Mouse (Mus musculus): Measurements from ENCODE around the gene Ankrd9. TPM values are rescaled to one million over a fixed set of nuclear protein-coding genes. Genes with fewer than 3 reads are reported as not detected.

Ankrd9 gene
- total RNA-seq, 2 experiments from 2014 or later, result 1.6 to 3.3 TPM

DNA sequence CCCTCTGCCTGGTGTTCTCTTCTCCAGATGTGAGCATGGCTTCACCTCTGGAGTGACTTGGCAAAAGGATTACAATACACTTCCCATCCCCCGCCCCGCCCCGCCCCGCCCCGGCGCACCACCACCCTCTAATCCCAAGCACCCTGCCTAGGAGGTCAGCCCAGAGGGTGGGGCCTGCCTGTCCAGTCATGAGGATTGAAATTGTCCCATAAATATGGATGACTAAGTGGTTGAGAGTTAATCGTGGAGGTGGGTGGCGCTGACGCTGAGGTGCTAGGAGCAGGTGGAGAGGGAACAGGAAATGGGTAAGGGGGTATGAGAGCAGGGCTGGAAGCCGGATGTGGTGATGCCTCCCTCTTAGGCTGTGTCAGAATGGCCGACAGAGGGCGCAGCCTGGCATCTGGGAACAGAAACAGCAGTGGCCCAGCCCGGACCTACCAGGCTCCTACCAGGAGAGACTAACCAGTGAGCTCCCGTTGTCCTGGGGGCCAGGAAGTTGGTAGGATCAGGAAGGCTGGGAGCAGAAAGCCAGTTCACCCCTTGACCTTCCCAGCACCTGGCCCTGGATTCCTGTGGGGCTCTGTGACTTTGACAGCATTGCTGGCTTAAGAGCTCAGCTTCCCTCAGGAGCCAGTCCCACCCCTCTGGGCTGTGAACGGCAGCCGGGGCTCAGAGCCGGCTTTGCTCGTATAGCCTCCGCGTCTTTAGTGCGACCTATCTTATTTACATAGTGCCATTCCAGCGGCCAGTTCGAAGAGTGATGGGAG is 12.7 kb upstream of the Ankrd9 start:
- peak; percentile 81 for ATAC-seq (ENCODE audit: poor library complexity, severe bottlenecking)

DNA sequence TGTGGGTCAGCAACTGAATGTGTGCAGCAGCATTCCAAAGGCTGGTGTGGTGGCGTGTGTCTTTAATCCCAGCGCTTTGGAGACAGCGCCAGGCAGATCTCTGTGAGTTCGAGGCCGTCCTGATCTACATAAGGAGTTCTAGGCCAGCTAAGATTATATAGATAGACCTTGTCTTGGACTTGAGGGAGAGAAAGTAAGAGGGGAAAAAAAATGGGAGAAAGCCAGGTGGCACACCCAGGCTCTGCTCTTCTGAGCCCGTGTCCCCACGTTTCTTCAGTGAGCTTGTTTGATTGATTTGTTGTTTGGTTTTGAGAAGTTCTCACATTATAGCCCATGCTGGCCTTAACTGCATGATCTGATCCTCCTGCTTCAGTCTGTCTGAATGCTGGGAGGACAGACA is 11.7 kb upstream of the Ankrd9 start:
- no peak for ATAC-seq (ENCODE audit: poor library complexity, severe bottlenecking)

DNA sequence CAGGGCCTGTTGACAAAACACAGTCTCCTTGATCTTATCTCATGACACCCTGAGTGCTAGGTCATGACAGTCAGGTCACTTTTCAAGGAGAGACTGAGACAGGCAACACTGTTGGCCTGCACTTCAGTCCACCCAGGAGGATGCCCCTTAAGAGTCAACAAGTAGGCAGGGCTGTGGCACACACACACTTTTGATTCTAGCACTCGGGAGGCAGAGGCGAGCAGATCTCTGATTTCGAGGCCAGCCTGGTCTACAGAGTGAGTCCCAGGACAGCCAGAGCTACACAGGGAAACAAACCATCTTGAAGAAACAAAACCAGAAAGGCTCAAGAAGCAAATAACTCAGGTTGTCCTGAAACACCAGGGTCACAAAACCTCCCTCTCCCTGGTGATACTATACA is 10.6 kb upstream of the Ankrd9 start:
- ATAC-seq (ENCODE audit: poor library complexity, severe bottlenecking), result no peak

DNA sequence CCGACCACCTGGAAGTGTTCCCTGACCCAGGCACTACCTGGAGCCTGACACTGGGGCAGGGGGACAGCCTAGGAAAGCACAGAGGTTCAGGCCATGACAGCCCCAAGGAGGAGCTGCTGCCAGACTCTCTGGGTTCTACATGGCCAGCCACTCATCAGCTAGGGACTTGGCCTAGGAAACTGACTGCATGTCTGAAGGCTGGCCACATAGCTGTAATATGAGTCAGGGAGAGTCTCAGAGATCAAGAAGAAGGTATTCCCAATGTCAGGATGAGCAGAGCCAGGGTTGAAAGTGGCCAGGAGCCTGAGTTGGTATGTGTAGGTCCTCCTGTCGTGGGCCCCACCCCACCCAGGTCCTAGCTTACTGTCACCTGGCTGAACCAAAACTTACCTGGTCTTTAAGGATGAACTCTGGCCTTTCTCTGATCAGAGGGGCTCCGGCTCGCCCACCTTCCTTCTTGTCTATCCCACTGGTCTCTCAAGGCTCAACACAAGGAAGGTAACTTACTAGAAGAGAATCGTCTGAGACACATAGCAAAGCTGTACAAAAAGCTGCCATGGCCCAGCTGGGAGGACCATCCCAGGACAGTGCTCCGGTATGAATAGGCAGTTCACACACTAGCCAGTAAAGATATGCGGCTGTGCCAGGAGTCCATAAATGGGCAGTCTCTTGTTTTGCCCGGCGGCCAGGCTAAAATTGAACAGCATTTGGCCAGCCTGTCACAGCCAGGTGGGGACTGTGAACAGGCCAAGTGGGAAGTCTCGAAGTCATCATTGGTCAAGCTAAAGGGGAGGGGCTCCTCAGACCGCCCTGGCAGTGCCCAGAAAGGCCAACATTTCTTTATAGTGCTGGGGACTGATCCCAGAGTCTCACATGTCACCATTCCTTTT is 7.9 kb upstream of the Ankrd9 start:
- no peak for ATAC-seq (ENCODE audit: poor library complexity, severe bottlenecking)

DNA sequence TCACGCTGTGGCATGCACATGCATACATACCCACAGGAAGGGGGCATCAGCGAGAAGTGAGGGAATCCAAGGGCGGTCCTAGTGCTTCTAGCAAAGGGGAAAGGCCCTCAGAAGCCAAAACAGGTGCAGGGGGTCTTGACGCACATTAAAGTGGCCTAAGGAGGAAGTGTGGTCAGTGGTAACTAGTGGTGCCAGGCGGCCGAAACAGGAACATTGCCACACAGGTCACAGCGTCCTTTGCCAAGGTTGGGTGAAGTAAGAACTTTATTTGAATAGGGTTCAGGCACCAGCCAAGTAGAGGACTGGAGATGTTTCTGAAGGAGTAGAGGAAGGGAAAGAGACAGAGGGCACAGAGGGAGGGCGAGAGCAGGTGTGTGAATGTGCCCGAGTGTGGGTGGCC is 6.3 kb upstream of the Ankrd9 start:
- ATAC-seq (ENCODE audit: poor library complexity, severe bottlenecking), result peak; percentile 94

DNA sequence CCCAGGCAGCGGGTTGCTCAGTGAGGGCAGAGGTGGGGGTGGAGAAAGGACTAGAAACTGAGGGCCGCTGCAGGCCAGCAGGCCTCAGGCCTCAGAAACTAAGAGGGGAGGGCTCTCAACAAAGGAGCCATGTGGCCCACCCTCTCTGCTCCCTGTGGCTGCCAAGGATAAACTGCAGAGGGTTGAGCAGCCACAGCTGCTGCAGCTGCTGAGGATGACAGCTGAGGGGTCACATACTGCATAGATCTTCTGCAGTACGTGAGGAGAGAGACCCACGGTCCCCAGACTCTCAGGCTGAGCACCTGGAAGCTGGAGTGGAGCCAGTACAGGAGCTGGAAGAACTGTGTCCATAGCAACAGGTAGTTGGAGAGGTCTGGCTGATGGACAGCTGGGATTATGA is 5.8 kb upstream of the Ankrd9 start:
- no peak for ATAC-seq (ENCODE audit: poor library complexity, severe bottlenecking)

DNA sequence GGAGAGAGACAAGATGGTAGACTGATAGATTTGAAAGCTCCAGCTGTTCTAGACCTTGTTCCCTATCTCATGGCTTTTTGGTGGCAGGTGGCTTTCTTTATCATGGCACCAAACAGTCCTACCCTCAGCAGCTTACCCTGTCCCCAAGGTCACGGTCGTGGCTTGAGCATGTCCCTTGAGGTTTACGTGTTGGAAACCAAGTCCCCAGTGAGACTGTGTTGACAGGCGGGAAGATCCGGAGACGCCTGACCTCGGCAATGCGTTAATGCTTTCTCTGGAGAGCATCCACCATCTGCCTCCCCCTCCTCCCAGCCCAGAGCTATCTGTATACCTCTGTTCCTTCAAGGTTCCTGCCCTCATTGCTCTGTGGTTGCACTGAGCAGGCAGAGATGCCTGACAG is 4.9 kb upstream of the Ankrd9 start:
- ATAC-seq (ENCODE audit: poor library complexity, severe bottlenecking), result no peak

DNA sequence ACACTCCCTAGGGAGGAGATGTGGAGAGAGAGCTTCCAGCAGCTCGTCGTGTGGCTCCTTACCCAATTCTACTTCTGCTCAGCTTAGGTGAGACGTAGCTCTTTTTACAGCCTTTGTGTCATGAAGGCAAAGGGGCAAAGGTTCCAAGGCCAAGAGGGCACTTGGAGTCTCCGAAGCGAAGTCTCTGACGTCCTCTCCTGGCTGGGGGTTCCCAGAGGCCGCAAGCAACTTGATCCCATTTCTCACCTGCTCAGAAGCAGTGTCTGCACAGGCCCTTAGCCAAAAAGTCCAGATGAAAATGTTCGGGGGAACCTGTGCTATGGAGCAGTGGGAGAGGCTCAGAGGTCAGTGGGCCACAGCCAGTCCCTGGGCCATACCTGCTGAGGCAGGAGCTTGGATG is 4.2 kb upstream of the Ankrd9 start:
- ATAC-seq (ENCODE audit: poor library complexity, severe bottlenecking), result no peak

DNA sequence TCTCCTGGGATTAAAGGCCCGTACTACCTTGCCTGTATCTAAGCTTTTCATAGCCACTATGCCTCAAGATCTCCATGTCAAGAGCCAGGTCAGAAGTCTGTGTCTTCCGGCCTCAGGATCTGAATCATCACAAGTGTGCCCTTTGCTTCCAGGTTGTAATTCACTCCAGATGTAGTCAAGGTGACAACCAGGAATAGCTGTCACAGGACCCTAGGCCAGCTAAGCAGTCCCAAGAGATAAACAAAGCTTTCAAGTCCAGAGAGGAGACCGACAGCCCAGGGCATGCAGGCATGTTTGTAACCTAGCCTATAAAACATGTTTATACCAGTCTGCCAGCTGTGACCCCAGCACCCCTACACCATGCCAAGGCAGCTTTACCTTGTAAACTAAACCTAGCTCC is 2.9 kb upstream of the Ankrd9 start:
- no peak for ATAC-seq (ENCODE audit: poor library complexity, severe bottlenecking)

DNA sequence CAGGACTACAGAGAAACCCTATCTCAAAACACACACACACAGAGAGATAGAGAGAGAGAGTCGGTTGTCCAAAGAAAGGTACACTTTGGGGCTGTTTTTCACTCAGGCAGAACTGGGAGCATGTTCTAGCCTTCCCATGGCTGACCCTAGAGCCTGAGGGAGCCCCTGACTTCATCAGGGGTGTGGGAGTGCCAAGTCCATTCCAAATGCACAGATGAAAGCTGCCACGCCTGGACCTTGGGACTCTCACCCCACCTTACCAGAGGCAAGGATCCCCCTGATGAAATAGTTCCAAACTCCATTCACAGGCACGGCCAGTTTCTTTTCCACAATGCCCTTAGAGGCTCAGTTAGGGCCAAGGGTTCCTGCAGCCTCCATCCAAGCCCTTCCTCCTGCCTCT is 968 bp upstream of the Ankrd9 start:
- no peak for ATAC-seq (ENCODE audit: poor library complexity, severe bottlenecking)

DNA sequence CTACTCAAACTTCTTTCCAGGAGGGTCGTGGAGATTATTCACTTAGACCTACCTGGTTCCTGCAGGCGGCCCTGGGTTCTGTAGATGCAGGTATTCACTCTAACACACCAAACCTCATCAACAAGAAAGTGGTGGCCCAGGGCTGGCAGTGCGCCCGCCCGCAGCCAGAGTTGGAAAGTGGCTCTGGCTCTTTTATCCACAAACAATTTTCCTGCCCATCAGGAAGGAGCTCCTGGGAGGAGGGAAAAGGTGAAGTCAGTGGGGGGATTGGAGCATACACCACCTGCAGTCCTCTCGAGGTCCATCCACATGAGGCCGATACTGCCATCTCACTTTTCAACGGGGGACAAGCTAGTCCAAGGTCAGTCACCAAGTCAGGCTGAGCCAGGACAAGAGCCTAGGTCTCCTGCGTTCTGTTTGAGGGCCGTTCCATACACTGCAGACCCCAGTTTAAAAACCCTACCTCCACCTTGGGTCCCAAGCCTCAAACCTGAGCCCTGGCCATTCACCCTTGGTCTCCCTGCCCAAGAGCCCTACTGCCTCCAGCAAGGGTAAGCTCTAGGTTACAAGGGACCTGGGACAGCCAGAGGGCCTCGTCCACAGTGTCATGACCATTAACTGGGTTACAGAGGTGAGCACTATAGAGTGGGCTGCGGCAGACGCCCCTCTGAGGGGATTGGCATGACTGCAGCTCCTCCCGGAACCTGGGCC is 789 bp downstream of the Ankrd9 start:
- ATAC-seq (ENCODE audit: poor library complexity, severe bottlenecking), result no peak

DNA sequence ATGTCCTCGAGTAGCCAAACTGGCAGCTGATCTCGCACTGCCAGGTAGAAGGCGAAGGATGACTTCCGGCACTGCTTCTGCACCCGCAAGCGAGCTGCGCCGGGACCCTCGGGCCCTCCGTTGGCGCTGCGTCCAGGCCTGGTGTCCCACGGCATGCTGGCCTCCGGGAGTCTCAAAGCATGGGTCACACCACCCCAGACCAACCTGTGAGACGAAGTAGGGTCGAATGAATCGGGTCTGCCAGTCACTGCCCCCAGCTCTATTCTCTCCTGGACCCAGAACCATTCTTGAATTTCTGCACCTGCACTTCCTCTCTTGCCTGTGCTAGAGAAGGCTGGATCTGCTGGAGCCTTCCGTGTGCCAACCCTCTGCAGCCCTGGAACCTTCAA is 1.5 kb downstream of the Ankrd9 start:
- no peak for ATAC-seq (ENCODE audit: poor library complexity, severe bottlenecking)

DNA sequence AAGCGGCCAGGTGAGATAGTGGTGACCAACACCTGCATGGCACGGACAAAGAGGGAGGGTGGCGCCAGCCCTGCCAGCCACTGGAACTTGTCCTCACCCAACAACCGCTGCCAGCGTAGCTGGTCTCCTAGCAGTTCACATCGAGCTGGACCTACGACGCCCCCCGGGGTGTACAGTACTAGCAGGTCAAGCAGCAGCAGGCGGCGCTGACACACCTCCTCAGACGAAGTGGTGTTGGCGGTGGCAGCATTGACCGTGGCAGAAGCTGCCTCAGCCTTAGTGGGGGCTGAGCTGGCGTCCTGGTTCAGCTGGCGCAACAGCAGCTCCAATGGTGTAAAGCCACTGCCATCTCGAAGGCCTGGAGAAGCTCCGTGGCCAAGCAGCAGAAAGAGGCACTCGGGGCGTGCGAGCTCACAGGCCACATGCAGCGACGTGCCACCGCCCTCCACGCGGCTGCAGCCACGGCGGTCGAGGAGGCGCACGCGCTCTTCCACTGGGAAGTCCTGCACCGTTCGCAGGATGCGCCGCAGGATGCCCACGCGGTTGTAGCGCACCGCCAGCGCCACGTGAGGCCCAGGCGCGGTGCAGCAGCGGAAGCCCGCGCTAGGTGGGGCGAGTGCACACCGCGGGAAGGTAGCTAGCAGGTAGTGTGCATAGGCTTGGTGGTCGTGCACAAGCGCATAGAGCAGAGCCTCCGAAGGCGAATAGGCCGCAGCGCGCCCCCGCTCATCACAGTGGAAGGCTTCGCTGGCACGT is 2.1 kb downstream of the Ankrd9 start:
- no peak for ATAC-seq (ENCODE audit: poor library complexity, severe bottlenecking)

DNA sequence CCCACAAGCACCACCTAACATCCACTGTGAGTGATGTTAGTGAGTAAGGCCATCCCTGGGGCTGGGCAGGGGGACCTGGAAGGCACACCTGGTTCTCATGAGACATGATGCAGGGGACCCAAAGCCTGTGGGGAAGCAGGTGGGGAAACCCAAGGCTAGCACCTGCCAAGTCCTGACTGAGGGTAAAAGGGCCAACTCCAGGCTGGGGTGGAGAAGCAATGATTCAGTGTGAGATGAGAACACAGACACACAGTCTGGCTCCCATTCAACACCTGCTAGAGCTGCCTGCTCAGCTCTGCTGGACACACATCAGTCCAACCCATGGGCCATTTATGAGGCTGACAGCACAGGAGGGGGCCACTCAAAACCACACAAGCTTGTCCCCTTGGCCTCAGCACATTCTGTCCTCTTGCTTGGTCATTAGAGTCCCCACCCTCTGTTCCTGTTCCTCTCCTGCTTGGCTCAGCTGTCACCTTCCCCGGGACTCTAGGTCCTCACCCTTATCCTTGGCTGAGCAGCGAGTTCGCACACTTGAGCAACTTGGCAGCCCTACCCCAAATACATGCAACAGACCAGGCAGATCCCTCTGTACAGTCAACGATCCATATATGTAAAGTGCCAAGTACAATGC is 2.9 kb downstream of the Ankrd9 start:
- ATAC-seq (ENCODE audit: poor library complexity, severe bottlenecking), result no peak

DNA sequence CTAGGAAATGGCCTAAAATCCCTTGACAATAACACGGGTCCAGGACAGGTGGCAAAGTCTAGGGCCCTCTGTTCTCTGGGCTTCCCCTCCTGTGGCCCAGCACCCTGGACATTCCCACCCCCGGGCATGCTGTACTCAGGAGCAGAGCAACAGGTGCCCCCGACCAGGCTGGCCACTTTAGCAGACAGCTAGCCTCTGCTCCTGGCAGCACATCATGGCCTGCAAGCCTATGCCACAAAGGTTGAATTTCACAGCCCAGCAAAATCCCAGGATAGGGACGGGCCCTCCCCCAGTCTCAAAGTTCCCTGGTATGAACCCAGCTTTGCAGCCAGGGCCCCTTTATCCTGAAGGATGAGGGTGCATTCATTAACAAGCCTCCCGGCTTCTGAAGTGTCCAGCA is 3.5 kb downstream of the Ankrd9 start:
- ATAC-seq (ENCODE audit: poor library complexity, severe bottlenecking), result no peak

DNA sequence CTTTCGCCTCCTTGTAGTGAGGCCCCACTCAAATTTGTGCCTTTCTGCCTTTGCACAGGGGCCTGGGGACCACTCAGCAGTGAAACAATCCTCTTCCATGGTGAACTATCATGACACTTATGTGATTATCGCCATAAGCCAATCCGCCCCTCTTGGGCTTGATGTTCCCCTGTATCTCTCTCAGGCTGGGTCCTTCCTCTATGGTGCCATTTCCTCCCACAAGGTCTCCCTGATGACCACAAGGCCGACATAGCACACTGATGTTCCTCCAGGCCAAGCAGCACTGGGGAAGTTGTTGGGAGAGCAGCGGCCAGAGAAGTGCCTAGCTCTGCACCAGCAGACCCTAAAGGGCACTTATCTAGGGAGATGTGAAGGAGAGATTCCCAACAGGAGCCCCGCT is 4.1 kb downstream of the Ankrd9 start:
- peak; percentile 55 for ATAC-seq (ENCODE audit: poor library complexity, severe bottlenecking)

DNA sequence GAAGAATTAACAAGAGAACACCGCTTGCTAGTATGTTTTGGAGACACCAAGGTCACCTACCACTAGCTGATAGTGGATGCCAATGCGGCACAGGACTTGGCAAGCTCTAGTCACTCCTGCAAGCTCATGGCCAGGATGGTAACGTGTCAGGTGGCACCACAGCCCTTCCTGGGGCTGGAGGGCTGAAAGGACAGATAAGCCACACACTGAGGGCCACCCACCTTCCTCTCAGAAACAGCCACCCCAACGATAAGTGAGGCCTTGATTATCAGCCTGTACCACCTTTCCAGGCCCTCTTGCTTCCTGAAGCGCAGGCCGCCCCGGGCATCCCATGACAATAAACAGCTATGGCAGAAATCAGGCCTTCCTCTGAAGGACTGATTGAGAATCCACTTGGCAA is 4.5 kb downstream of the Ankrd9 start:
- ATAC-seq (ENCODE audit: poor library complexity, severe bottlenecking), result peak; percentile 9; the same call in 1 of the 2 replicates

DNA sequence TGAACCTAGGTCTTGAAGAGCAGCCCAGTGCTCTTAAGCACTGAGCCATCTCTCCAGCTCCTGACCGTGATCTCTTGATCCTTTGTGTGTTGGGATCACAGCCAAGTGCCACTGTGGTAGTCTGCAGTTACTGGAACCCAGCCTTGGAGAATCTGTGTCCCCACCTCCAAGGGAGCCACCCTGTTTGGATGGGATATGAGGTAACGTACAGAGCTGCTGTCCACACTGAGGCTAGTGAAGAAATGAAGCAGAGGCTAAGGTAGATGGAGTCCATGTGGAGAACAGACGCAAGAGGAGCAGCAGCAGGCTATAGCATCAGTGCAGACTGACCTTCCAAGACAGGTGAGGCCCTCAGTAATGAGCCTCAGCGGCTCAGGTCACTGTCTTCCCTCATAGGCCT is 5.0 kb downstream of the Ankrd9 start:
- no peak for ATAC-seq (ENCODE audit: poor library complexity, severe bottlenecking)

DNA sequence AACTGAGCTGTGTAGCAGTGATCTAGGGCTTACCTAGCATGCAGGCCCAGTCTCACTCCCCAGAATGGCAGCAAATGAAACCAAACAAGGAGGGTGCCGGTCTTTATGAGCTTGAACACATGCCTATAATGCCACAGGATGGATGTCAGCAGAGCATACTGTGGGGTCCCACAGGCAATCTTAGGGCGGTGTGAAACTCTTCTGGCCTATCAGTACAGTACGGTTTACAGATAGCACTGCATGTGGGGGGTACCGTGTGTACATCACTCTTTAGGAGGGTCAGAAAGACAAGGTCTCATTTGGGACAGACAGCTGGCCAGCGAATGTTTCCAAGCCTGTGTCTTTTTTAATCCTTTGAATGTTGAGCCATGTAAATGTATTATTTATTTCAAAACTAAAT is 6.9 kb downstream of the Ankrd9 start:
- ATAC-seq (ENCODE audit: poor library complexity, severe bottlenecking), result no peak

DNA sequence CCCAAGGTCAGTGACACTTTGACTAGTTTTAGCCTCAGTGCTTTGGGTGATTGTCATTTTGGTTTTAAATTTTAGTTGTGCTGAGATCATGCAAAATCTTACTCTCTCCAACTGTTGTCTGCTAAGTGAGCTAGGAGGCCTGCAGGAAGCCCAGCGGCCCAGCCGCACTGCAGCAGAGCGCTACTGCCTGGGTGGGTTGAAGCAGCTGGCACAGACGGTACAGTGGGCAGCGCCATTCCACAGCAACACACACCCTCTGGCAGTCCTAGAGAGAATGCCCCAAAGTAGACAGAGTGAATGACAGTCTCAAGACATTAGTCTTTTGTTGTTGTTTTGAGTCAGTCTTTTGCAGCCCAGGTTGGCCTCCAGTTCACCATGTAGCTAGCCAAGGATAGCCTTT is 8.4 kb downstream of the Ankrd9 start:
- ATAC-seq (ENCODE audit: poor library complexity, severe bottlenecking), result no peak
